21 mouse cellular contexts compared by ENCODE assay signal in the genomic region with DNA sequence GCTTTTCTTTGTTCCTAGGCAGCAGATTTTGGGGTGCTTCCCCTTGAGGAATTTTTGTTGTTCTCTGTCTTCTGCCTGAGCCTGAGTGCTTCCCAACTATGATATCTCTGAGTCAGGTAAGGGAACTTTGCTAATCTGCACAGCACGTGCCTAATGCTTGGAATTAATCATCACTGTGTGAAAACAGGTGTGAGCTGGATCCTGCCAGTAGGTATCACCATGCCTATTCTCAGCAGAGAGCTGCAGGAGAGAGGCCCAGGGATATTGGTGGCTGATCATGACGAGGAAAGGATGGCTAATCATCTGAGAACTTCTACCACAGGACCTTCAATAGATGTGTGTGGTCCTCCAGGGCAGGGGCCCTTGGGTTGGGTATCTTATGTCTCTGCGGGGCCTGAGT. TPM values are rescaled to one million over a fixed set of nuclear protein-coding genes. Genes with fewer than 3 reads are reported as not detected.
"Had no signal": no experiment of that assay in that cellular context is flagged by ENCODE, and none has a peak within 500 bp of the region (broad histone marks: within the 10 kb centered on the region; RNA-seq: fewer than 3 reads in every experiment).

No protein-coding gene starts in this region.

- H3K27me3 ChIP-seq: midbrain, embryonic 12.5 days; neural tube, embryonic 13.5 days; neural tube, embryonic 15.5 days had no signal

- H3K9me3 ChIP-seq: midbrain, embryonic 10.5 days; midbrain, embryonic 12.5 days; neural tube, embryonic 13.5 days; neural tube, embryonic 15.5 days had no signal

- ATAC-seq: midbrain, embryonic 16.5 days had no signal

- H3K36me3 ChIP-seq: midbrain, embryonic 10.5 days; midbrain, embryonic 12.5 days; neural tube, embryonic 13.5 days; neural tube, embryonic 15.5 days had no signal

- H3K27ac ChIP-seq: midbrain, embryonic 10.5 days; midbrain, embryonic 12.5 days; neural tube, embryonic 13.5 days; neural tube, embryonic 15.5 days had no signal

- DNase-seq: lung, adult 18-20 months; lung, embryonic 14.5 days; lung, postnatal 10 days; midbrain, embryonic 14.5 days; retina, postnatal 1 day; right cerebral cortex, adult 18-20 months; right cerebral cortex, postnatal 25 days; right cerebral cortex, postnatal 4 days; spleen, adult 18-20 months; thymus, adult 18-20 months; thymus, postnatal 14 days; thymus, postnatal 36 days had no signal

- H3K4me1 ChIP-seq: midbrain, embryonic 10.5 days; midbrain, embryonic 12.5 days; neural tube, embryonic 13.5 days; neural tube, embryonic 15.5 days had no signal

- H3K9ac ChIP-seq: lung, embryonic 14.5 days; midbrain, embryonic 12.5 days; neural tube, embryonic 13.5 days; neural tube, embryonic 15.5 days had no signal

- H3K4me3 ChIP-seq: midbrain, embryonic 10.5 days; midbrain, embryonic 12.5 days; myocyte; neural tube, embryonic 13.5 days; neural tube, embryonic 15.5 days had no signal

- H3K4me2 ChIP-seq: lung, embryonic 14.5 days; midbrain, embryonic 12.5 days; neural tube, embryonic 13.5 days; neural tube, embryonic 15.5 days had no signal

RNA-seq across cellular contexts. Expression of a gene that starts 26.5 kb away (rescaled TPM):
- total RNA-seq: megakaryocyte, adult 5-6 weeks; megakaryocyte-erythroid progenitor cell, adult 5-6 weeks had no signal
- polyA plus RNA-seq: liver, embryonic 16.5 days; myocyte had no signal
